Mouse (Mus musculus): ENCODE results near the gene Olfr353.

Olfr353 gene

GRCm38 (mm10) chr2:36892836-36893235, at the start of gene Olfr353:
Gene Olfr353 (minus strand): TSS chr2:36892936.
- no peak for DNase-seq (ENCODE audit: low spot score in 2 of 2)

- no peak for DNase-seq (ENCODE audit: low spot score in 2 of 2)
These were observed 44.1 kb upstream of the Olfr353 start, which contains the start of gene Olfr356 for GRCm38 (mm10) chr2:36936821-36937220. Gene Olfr356 (plus strand): TSS chr2:36937121.

GRCm38 (mm10) chr2:36928797-36929196, 36.1 kb upstream of the Olfr353 start, which contains the start of gene Olfr355:
Gene Olfr355 (minus strand): TSS chr2:36928897.
- DNase-seq (ENCODE audit: low spot score in 2 of 2) = no peak

GRCm38 (mm10) chr2:36905380-36905779, 12.6 kb upstream of the Olfr353 start, which contains the start of gene Olfr354:
Gene Olfr354 (plus strand): TSS chr2:36905680.
- no peak for DNase-seq (ENCODE audit: low spot score in 2 of 2)

- DNase-seq (ENCODE audit: low spot score in 2 of 2) = no peak
These were observed 4.4 kb upstream of the Olfr353 start for GRCm38 (mm10) chr2:36897114-36897513.

GRCm38 (mm10) chr2:36868160-36868559, 24.6 kb downstream of the Olfr353 start, which contains the start of gene Olfr352:
Gene Olfr352 (plus strand): TSS chr2:36868460.
- DNase-seq (ENCODE audit: low spot score in 2 of 2) = no peak

GRCm38 (mm10) chr2:36862560-36862959, 30.2 kb downstream of the Olfr353 start, which contains the start of gene Olfr351:
Gene Olfr351 (minus strand): TSS chr2:36862660.
- no peak for DNase-seq (ENCODE audit: low spot score in 2 of 2)

- DNase-seq (ENCODE audit: low spot score in 2 of 2) = no peak
These were observed 46.7 kb downstream of the Olfr353 start, which contains the start of gene Olfr350 for GRCm38 (mm10) chr2:36846010-36846409. Gene Olfr350 (plus strand): TSS chr2:36846310.
